Comparison of ENCODE assay signal across 12 mouse cellular contexts in the genomic region with DNA sequence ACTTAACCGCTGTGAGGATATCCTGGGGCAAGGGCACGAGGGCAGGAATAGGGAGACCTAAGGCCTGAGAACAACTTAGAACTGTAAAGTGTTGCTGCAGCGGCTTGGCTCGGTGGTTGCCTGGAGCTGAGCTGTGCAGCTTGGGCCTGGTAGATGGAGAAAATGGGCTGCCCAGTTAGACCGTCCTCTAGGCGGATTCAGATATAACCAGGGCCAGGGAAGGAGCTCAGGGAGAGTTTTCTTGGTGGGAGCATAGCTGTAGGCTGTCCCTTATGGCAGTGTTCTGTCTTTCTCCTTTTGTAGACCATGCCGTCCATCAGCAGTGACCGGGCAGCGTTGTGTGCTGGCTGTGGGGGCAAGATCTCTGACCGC. TPM values are rescaled to one million over a fixed set of nuclear protein-coding genes. Genes with fewer than 3 reads are reported as not detected.
A peak's percentile ranks its signal among the peaks of the same experiment; 100 is the strongest.
DNase-seq lines count a peak whose midpoint lies in the region; ATAC-seq lines count a peak whose summit lies in the region.
"Had no signal": no experiment of that assay in that cellular context is flagged by ENCODE, and none has a peak within 500 bp of the region (broad histone marks: within the 10 kb centered on the region; RNA-seq: fewer than 3 reads in every experiment).

No protein-coding gene starts in this region.

- H3K27me3 ChIP-seq in embryonic facial prominence, embryonic 10.5 days (replicated peaks; ENCODE audit: low read depth, poor library complexity, severe bottlenecking) = peaks cover 100% of the 10 kb centered on the region
- H3K27me3 ChIP-seq in embryonic facial prominence, embryonic 15.5 days = peaks cover 98% of the 10 kb centered on the region
- H3K27me3 ChIP-seq in hindbrain, embryonic 15.5 days = peaks cover 86% of the 10 kb centered on the region
- H3K27me3 ChIP-seq in midbrain, embryonic 10.5 days (ENCODE audit: low read depth, poor library complexity, severe bottlenecking) = peaks cover 100% of the 10 kb centered on the region

- peak; percentile 46 for DNase-seq in embryonic facial prominence, embryonic 10.5 days (ENCODE audit: low spot score)
- DNase-seq in midbrain, embryonic 10.5 days (ENCODE audit: low spot score) = peak; percentile 37
- no peak for DNase-seq in adrenal gland, adult 8-10 months
- no peak for DNase-seq in ovary, postnatal 14 days (ENCODE audit: low spot score)
- DNase-seq in adrenal gland, postnatal 4 days (ENCODE audit: low spot score in 2 of 2) = no peak
- DNase-seq: gastrocnemius, postnatal 14 days had no signal

- no peak overlapping the region for H3K4me2 ChIP-seq in embryonic facial prominence, embryonic 15.5 days (replicated peaks)
- H3K4me2 ChIP-seq in hindbrain, embryonic 15.5 days = peak overlapping the region; percentile 75

- no peaks in the 10 kb centered on the region for H3K9me3 ChIP-seq in embryonic facial prominence, embryonic 10.5 days
- H3K9me3 ChIP-seq in embryonic facial prominence, embryonic 15.5 days (replicated peaks) = no peaks in the 10 kb centered on the region
- H3K9me3 ChIP-seq in hindbrain, embryonic 15.5 days = no peaks in the 10 kb centered on the region
- no peaks in the 10 kb centered on the region for H3K9me3 ChIP-seq in midbrain, embryonic 10.5 days (replicated peaks)
- H3K9me3 ChIP-seq: neural tube, embryonic 12.5 days had no signal

- peaks cover 71% of the 10 kb centered on the region for H3K4me1 ChIP-seq in embryonic facial prominence, embryonic 10.5 days
- H3K4me1 ChIP-seq in embryonic facial prominence, embryonic 15.5 days = peaks cover 54% of the 10 kb centered on the region
- peaks cover 34% of the 10 kb centered on the region for H3K4me1 ChIP-seq in hindbrain, embryonic 15.5 days (replicated peaks)
- H3K4me1 ChIP-seq in midbrain, embryonic 10.5 days = peaks cover 76% of the 10 kb centered on the region

- peaks cover 8% of the 10 kb centered on the region; the same call in 1 of the 2 replicates for H3K36me3 ChIP-seq in embryonic facial prominence, embryonic 10.5 days (replicated peaks)
- no peaks in the 10 kb centered on the region for H3K36me3 ChIP-seq in embryonic facial prominence, embryonic 15.5 days
- no peaks in the 10 kb centered on the region for H3K36me3 ChIP-seq in hindbrain, embryonic 15.5 days
- H3K36me3 ChIP-seq in midbrain, embryonic 10.5 days = no peaks in the 10 kb centered on the region
- H3K36me3 ChIP-seq: neural tube, embryonic 12.5 days had no signal

- ATAC-seq in embryonic facial prominence, embryonic 15.5 days (ENCODE audit: insufficient number of reproducible peaks, low FRiP score, low TSS enrichment, low read depth) = no peak
- ATAC-seq in hindbrain, embryonic 15.5 days (ENCODE audit: low FRiP score, low read depth) = no peak
- ATAC-seq: activated CD4-positive, CD25-positive, alpha-beta regulatory T cell, adult 4 months had no signal

- no peak overlapping the region for H3K9ac ChIP-seq in embryonic facial prominence, embryonic 15.5 days
- no peak overlapping the region for H3K9ac ChIP-seq in hindbrain, embryonic 15.5 days

- WGBS in embryonic facial prominence, embryonic 10.5 days = under 1% methylated on average over 10 of the region's 10 CpGs
- WGBS in embryonic facial prominence, embryonic 15.5 days = 21% methylated on average over 10 of the region's 10 CpGs
- 4% methylated on average over 10 of the region's 10 CpGs for WGBS in hindbrain, embryonic 15.5 days
- 3% methylated on average over 10 of the region's 10 CpGs for WGBS in midbrain, embryonic 10.5 days

- H3K4me3 ChIP-seq in embryonic facial prominence, embryonic 10.5 days = peak overlapping the region; percentile 63
- peak overlapping the region; percentile 48 for H3K4me3 ChIP-seq in embryonic facial prominence, embryonic 15.5 days (replicated peaks)
- H3K4me3 ChIP-seq in hindbrain, embryonic 15.5 days = peak overlapping the region; percentile 39
- H3K4me3 ChIP-seq in midbrain, embryonic 10.5 days = peak overlapping the region; percentile 55

- peak overlapping the region; percentile 87 for H3K27ac ChIP-seq in embryonic facial prominence, embryonic 10.5 days (replicated peaks)
- H3K27ac ChIP-seq in embryonic facial prominence, embryonic 15.5 days (replicated peaks) = no peak overlapping the region
- H3K27ac ChIP-seq in hindbrain, embryonic 15.5 days (replicated peaks) = no peak overlapping the region
- H3K27ac ChIP-seq in midbrain, embryonic 10.5 days (replicated peaks) = peak overlapping the region; percentile 77; the same call in 1 of the 2 replicates
- H3K27ac ChIP-seq: macrophage; neural tube, embryonic 12.5 days had no signal

RNA-seq across cellular contexts. Expression of gene Lhx2, which starts 13.9 kb away (rescaled TPM):
- polyA plus RNA-seq in embryonic facial prominence, embryonic 10.5 days (2016; fragmentation: Nextera tagmentation; extraction: Ambion mirVana) = 17.9 and 19.6 TPM in 2 replicates
- 17.1 and 19.6 TPM in 2 replicates for polyA plus RNA-seq in embryonic facial prominence, embryonic 15.5 days (2015; fragmentation: Nextera tagmentation; extraction: Ambion mirVana)
- polyA plus RNA-seq in hindbrain, embryonic 15.5 days (2015; fragmentation: Nextera tagmentation; extraction: Ambion mirVana) = 12.3 and 63.3 TPM in 2 replicates
- polyA plus RNA-seq in midbrain, embryonic 10.5 days (2016; fragmentation: Nextera tagmentation; extraction: Ambion mirVana) = 23.3 and 29.0 TPM in 2 replicates
- not detected for total RNA-seq in adrenal gland, adult 8-10 months (2022)
- 1 to 10 TPM in 1 of 2 experiments, under 1 TPM in 1; 0.39 to 1.2 TPM for total RNA-seq in adrenal gland, postnatal 4 days (2021)
- polyA plus RNA-seq: activated CD4-positive, CD25-positive, alpha-beta regulatory T cell, adult 4 months; heart, embryonic 16.5 days had no signal

Comparison
In these comparisons a context has a peak if more than half of its experiments do, and no peak if none do; other contexts are left out.
1. H3K27ac ChIP-seq: peak in embryonic facial prominence, embryonic 10.5 days (single experiment) and midbrain, embryonic 10.5 days (single experiment); none in embryonic facial prominence, embryonic 15.5 days (single experiment) and hindbrain, embryonic 15.5 days (single experiment).
2. DNase-seq: peak in embryonic facial prominence, embryonic 10.5 days (single experiment) and midbrain, embryonic 10.5 days (single experiment); none in adrenal gland, adult 8-10 months (single experiment), ovary, postnatal 14 days (single experiment) and adrenal gland, postnatal 4 days (0 of 2).
3. Peak in every context shown above with its lines, with median percentiles within 50 percentile points of each other: H3K4me3 ChIP-seq.